Mouse (Mus musculus): ENCODE data around the gene Cldn10.

DNA sequence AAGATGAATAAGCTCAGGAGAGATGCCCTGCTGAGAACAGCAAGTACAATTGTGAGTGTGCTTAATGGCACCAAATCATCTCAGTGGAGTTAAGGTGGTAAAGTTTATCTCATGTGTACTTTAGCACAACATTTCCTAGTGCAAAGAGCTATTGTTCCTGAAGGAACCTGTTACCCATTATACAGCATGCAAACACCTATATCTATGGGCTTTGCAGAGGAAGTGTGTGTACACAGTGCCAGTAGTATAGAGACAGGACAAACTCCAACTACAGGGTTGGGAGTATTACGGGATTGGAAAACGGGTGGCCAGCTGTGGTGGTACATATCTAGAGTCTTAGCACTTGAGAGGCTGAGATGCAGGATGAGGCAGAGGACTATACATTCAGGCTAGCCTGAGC, 38.6 kb upstream of the Cldn10 start:
- TF ChIP-seq CTCF (IDR thresholded peaks at IDR 0.05; ENCODE audit: extremely low read depth, insufficient read depth, low read length) (no peak), POLR2A (IDR thresholded peaks at IDR 0.05; ENCODE audit: extremely low read depth, insufficient read depth, low read length) (no peak)

Data from cortical plate, adult 2 months (tissue).